Mouse (Mus musculus) ES-E14 (cell line): ENCODE results near the gene Wrnip1.

ENCODE experiments used
- ZC3H11A ChIP-seq: IDR thresholded peaks from 2 replicates; pipeline ENCODE4 v1.6.1; 2012; ENCODE audit warnings: low read depth, mild to moderate bottlenecking, inconsistent platforms, low read length, borderline replicate concordance
- ZNF384 ChIP-seq: IDR thresholded peaks from 2 replicates; pipeline ENCODE4 v1.6.1; 2012; ENCODE audit warnings: low read depth, low read length, inconsistent platforms

DNA sequence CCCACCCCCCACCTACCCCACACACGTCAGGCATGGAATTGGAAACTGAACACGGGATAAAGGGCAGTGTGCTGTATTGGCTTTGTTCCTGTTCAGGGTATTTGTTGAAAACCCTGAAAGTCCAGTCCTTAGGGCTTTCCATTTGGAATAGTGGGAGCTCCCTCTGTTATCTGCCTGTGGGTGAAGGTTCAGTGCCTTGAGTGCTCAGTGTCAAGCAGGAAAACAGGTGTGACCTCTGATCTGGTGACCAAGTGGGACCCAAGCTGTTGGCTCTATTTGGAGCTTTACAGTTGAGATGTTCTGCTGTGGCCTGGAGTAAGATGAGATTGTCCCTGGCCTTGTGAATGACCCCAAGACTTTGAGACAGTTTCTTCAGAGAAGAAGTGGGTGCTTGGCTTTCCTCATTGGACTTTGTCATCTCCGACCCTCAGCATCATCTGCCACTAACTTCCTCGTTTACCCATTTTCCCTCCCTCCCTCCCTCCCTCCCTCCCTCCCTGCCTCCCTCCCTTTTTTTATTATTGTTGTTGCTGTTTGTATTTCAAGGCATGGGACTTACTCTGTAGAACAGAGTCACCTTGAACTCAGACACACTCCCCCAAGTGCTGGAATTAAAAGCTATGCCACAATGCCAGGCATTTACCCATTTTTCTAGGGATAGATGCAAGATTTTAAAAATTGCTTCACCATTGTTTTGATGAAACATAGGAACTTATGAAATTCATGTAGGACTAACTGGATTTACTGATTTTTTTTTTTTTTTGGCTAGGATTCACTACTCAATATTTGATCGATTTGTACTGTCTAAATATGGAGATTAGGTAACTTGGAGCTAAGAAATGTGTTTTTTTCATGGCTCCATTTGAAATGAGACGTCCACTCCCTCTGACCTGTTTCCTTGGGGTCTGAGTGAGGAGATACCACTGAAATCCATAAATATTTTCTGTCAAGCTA, 22.8 kb downstream of the Wrnip1 start:
- TF ChIP-seq ZC3H11A: no peak
- no peak for TF ChIP-seq ZNF384
